Mouse (Mus musculus): ENCODE measurements around the gene Nfib. TPM values are rescaled to one million over a fixed set of nuclear protein-coding genes. Genes with fewer than 3 reads are reported as not detected.

Gene Nfib
- polyA plus RNA-seq (2012): 0.01 TPM in 1 of 2 replicates, not detected in the other

GRCm38 (mm10) chr4:82704841-82705794, at the start of gene Nfib:
Nfib (minus strand) TSS chr4:82705750.

Other genes starting within 250 kb of the Nfib start
- 1.5 and 2.4 TPM in 2 replicates for gene Zdhhc21, start 154.2 kb upstream of the Nfib start, polyA plus RNA-seq (2012)
- not detected in 2 replicates for gene Cer1, start 179.4 kb upstream of the Nfib start, polyA plus RNA-seq (2012)